ENCODE assay signal across 26 mouse cellular contexts in genomic region chr12:68977276-68977675, GRCm38 (mm10).
DNase-seq lines count a peak whose midpoint lies in the region; ATAC-seq and TF ChIP-seq lines count a peak whose summit lies in the region.
"Had no signal": no experiment of that assay in that cellular context is flagged by ENCODE, and none has a peak within 500 bp of the region (broad histone marks: within the 10 kb centered on the region; RNA-seq: fewer than 3 reads in every experiment).

No protein-coding gene starts in this region.

- H3K9me3 ChIP-seq in forebrain, embryonic 13.5 days (replicated peaks), result no peaks in the 10 kb centered on the region
- no peaks in the 10 kb centered on the region for H3K9me3 ChIP-seq in forebrain, embryonic 16.5 days (ENCODE audit: control insufficient read depth, low read length)
- H3K9me3 ChIP-seq in kidney, postnatal 0 days (replicated peaks; ENCODE audit: low read length), result no peaks in the 10 kb centered on the region
- H3K9me3 ChIP-seq in lung, postnatal 0 days (ENCODE audit: low read length), result no peaks in the 10 kb centered on the region
- no peaks in the 10 kb centered on the region for H3K9me3 ChIP-seq in embryonic facial prominence, embryonic 14.5 days (ENCODE audit: control insufficient read depth, low read length)
- no peaks in the 10 kb centered on the region for H3K9me3 ChIP-seq in midbrain, embryonic 10.5 days (replicated peaks)
- H3K9me3 ChIP-seq: embryonic facial prominence, embryonic 13.5 days; forebrain, embryonic 10.5 days; forebrain, embryonic 15.5 days; heart, embryonic 10.5 days; heart, embryonic 13.5 days; hindbrain, embryonic 12.5 days; hindbrain, embryonic 15.5 days had no signal

- H3K4me3 ChIP-seq in forebrain, embryonic 13.5 days, result no peak overlapping the region
- H3K4me3 ChIP-seq in forebrain, embryonic 16.5 days (replicated peaks; ENCODE audit: low read length), result no peak overlapping the region
- H3K4me3 ChIP-seq in kidney, postnatal 0 days (replicated peaks; ENCODE audit: low read depth, low read length), result no peak overlapping the region
- no peak overlapping the region for H3K4me3 ChIP-seq in lung, postnatal 0 days (ENCODE audit: low read depth, low read length)
- no peak overlapping the region for H3K4me3 ChIP-seq in embryonic facial prominence, embryonic 14.5 days (ENCODE audit: low read depth, low read length)
- no peak overlapping the region for H3K4me3 ChIP-seq in midbrain, embryonic 10.5 days
- H3K4me3 ChIP-seq: embryonic facial prominence, embryonic 13.5 days; forebrain, embryonic 10.5 days; forebrain, embryonic 15.5 days; gastrocnemius, adult 2 months; heart, adult 2 months; heart, embryonic 10.5 days; heart, embryonic 13.5 days; hindbrain, embryonic 12.5 days; hindbrain, embryonic 15.5 days had no signal

- H3K9ac ChIP-seq in forebrain, embryonic 13.5 days, result no peak overlapping the region
- H3K9ac ChIP-seq in forebrain, embryonic 16.5 days (replicated peaks; ENCODE audit: low read depth, low read length), result no peak overlapping the region
- no peak overlapping the region for H3K9ac ChIP-seq in kidney, postnatal 0 days (ENCODE audit: low read depth, low read length)
- H3K9ac ChIP-seq in lung, postnatal 0 days (replicated peaks; ENCODE audit: low read depth), result no peak overlapping the region
- no peak overlapping the region for H3K9ac ChIP-seq in embryonic facial prominence, embryonic 14.5 days (ENCODE audit: low read depth, low read length)
- H3K9ac ChIP-seq: embryonic facial prominence, embryonic 13.5 days; forebrain, embryonic 15.5 days; heart, embryonic 13.5 days; hindbrain, embryonic 12.5 days; hindbrain, embryonic 15.5 days had no signal

- no peak for TF ChIP-seq CTCF in kidney, postnatal 0 days (IDR thresholded peaks at IDR 0.05; ENCODE audit: low read depth)
- no peak for TF ChIP-seq CTCF in lung, postnatal 0 days (IDR thresholded peaks at IDR 0.05)

- no peak overlapping the region for H3K4me2 ChIP-seq in forebrain, embryonic 13.5 days
- no peak overlapping the region for H3K4me2 ChIP-seq in forebrain, embryonic 16.5 days (ENCODE audit: low read length)
- no peak overlapping the region for H3K4me2 ChIP-seq in kidney, postnatal 0 days (ENCODE audit: low read length)
- H3K4me2 ChIP-seq in lung, postnatal 0 days (replicated peaks; ENCODE audit: low read depth, low read length), result no peak overlapping the region
- no peak overlapping the region for H3K4me2 ChIP-seq in embryonic facial prominence, embryonic 14.5 days (ENCODE audit: low read depth, low read length)
- H3K4me2 ChIP-seq: embryonic facial prominence, embryonic 13.5 days; forebrain, embryonic 15.5 days; heart, embryonic 13.5 days; hindbrain, embryonic 12.5 days; hindbrain, embryonic 15.5 days had no signal

- H3K4me1 ChIP-seq in forebrain, embryonic 13.5 days, result no peaks in the 10 kb centered on the region
- H3K4me1 ChIP-seq in forebrain, embryonic 16.5 days (replicated peaks; ENCODE audit: control insufficient read depth, insufficient read depth, low read length), result no peaks in the 10 kb centered on the region
- H3K4me1 ChIP-seq in kidney, postnatal 0 days (replicated peaks; ENCODE audit: insufficient read depth, low read length), result no peaks in the 10 kb centered on the region
- no peaks in the 10 kb centered on the region for H3K4me1 ChIP-seq in lung, postnatal 0 days (ENCODE audit: insufficient read depth, low read depth, low read length)
- H3K4me1 ChIP-seq in embryonic facial prominence, embryonic 14.5 days (ENCODE audit: control insufficient read depth, insufficient read depth, low read length), result 0 out of 2 replicates have a peak, but pooled peaks cover 3% of the 10 kb centered on the region
- peaks cover 13% of the 10 kb centered on the region for H3K4me1 ChIP-seq in midbrain, embryonic 10.5 days
- H3K4me1 ChIP-seq: heart, embryonic 10.5 days; hindbrain, embryonic 12.5 days; hindbrain, embryonic 15.5 days had no signal

- H3K27me3 ChIP-seq in forebrain, embryonic 13.5 days, result no peaks in the 10 kb centered on the region
- H3K27me3 ChIP-seq in forebrain, embryonic 16.5 days (replicated peaks; ENCODE audit: control insufficient read depth, insufficient read depth, low read length), result no peaks in the 10 kb centered on the region
- H3K27me3 ChIP-seq in kidney, postnatal 0 days (ENCODE audit: insufficient read depth, low read length), result no peaks in the 10 kb centered on the region
- no peaks in the 10 kb centered on the region for H3K27me3 ChIP-seq in lung, postnatal 0 days (replicated peaks; ENCODE audit: insufficient read depth, low read length)
- H3K27me3 ChIP-seq in embryonic facial prominence, embryonic 14.5 days (replicated peaks; ENCODE audit: control insufficient read depth, insufficient read depth, low read length), result no peaks in the 10 kb centered on the region
- H3K27me3 ChIP-seq in midbrain, embryonic 10.5 days (ENCODE audit: low read depth, poor library complexity, severe bottlenecking), result no peaks in the 10 kb centered on the region
- H3K27me3 ChIP-seq: embryonic facial prominence, embryonic 13.5 days; forebrain, embryonic 15.5 days; heart, embryonic 13.5 days; hindbrain, embryonic 12.5 days; hindbrain, embryonic 15.5 days had no signal

- 57% methylated on average over 4 of the region's 4 CpGs for WGBS in forebrain, embryonic 13.5 days
- WGBS in forebrain, embryonic 16.5 days, result 30% methylated on average over 4 of the region's 4 CpGs
- 40% methylated on average over 4 of the region's 4 CpGs for WGBS in kidney, postnatal 0 days
- 43% methylated on average over 4 of the region's 4 CpGs for WGBS in lung, postnatal 0 days
- WGBS in embryonic facial prominence, embryonic 14.5 days, result 38% methylated on average over 4 of the region's 4 CpGs
- WGBS in midbrain, embryonic 10.5 days, result 75% methylated on average over 4 of the region's 4 CpGs

- H3K36me3 ChIP-seq in forebrain, embryonic 13.5 days (ENCODE audit: poor library complexity, severe bottlenecking), result no peaks in the 10 kb centered on the region
- no peaks in the 10 kb centered on the region for H3K36me3 ChIP-seq in forebrain, embryonic 16.5 days (ENCODE audit: control insufficient read depth, insufficient read depth)
- H3K36me3 ChIP-seq in kidney, postnatal 0 days (ENCODE audit: insufficient read depth, low read length), result no peaks in the 10 kb centered on the region
- no peaks in the 10 kb centered on the region for H3K36me3 ChIP-seq in lung, postnatal 0 days (ENCODE audit: insufficient read depth, low read length)
- H3K36me3 ChIP-seq in embryonic facial prominence, embryonic 14.5 days (ENCODE audit: control insufficient read depth, insufficient read depth, low read length), result no peaks in the 10 kb centered on the region
- no peaks in the 10 kb centered on the region for H3K36me3 ChIP-seq in midbrain, embryonic 10.5 days
- H3K36me3 ChIP-seq: embryonic facial prominence, embryonic 13.5 days; forebrain, embryonic 10.5 days; forebrain, embryonic 15.5 days; heart, embryonic 10.5 days; heart, embryonic 13.5 days; hindbrain, embryonic 12.5 days; hindbrain, embryonic 15.5 days had no signal

- peak; percentile 36; the same call in 1 of the 2 replicates for ATAC-seq in forebrain, embryonic 13.5 days
- no peak for ATAC-seq in forebrain, embryonic 16.5 days
- no peak for ATAC-seq in kidney, postnatal 0 days (replicated peaks; ENCODE audit: low FRiP score, low read depth)
- no peak for ATAC-seq in lung, postnatal 0 days
- peak; percentile 62; the same call in 1 of the 2 replicates for ATAC-seq in embryonic facial prominence, embryonic 14.5 days (ENCODE audit: low read depth)
- ATAC-seq: activated CD4-positive, CD25-positive, alpha-beta regulatory T cell, adult 4 months; CD4-positive, CD25-positive, alpha-beta regulatory T cell, adult 4 months; forebrain, embryonic 15.5 days; intestine, postnatal 0 days had no signal

- no peak for TF ChIP-seq EP300 in lung, postnatal 0 days (IDR thresholded peaks at IDR 0.05)

- DNase-seq in kidney, postnatal 0 days (ENCODE audit: low spot score), result peak; percentile 70
- DNase-seq in kidney, postnatal 10 days, result no peak
- peak; percentile 24 for DNase-seq in lung, postnatal 0 days (ENCODE audit: low spot score)
- DNase-seq in lung, postnatal 10 days, result no peak
- peak; percentile 10 for DNase-seq in embryonic facial prominence, embryonic 14.5 days (ENCODE audit: low spot score)
- no peak for DNase-seq in midbrain, embryonic 10.5 days (ENCODE audit: low spot score)
- DNase-seq: adrenal gland, adult 8-10 months; adrenal gland, postnatal 25 days; cerebellum, adult 9-10 months; cerebellum, postnatal 14 days; gastrocnemius, adult 2 months; gastrocnemius, postnatal 25 days; heart, adult 2 months; heart, postnatal 14 days had no signal

- no peak overlapping the region for H3K27ac ChIP-seq in forebrain, embryonic 13.5 days
- H3K27ac ChIP-seq in forebrain, embryonic 16.5 days (ENCODE audit: low read length), result no peak overlapping the region
- H3K27ac ChIP-seq in kidney, postnatal 0 days, result no peak overlapping the region
- H3K27ac ChIP-seq in lung, postnatal 0 days (ENCODE audit: low read length), result no peak overlapping the region
- H3K27ac ChIP-seq in embryonic facial prominence, embryonic 14.5 days (replicated peaks; ENCODE audit: low read depth, low read length), result no peak overlapping the region
- H3K27ac ChIP-seq in midbrain, embryonic 10.5 days (replicated peaks), result no peak overlapping the region
- H3K27ac ChIP-seq: embryonic facial prominence, embryonic 13.5 days; forebrain, embryonic 10.5 days; forebrain, embryonic 15.5 days; gastrocnemius, adult 2 months; heart, adult 2 months; heart, embryonic 10.5 days; heart, embryonic 13.5 days; hindbrain, embryonic 12.5 days; hindbrain, embryonic 15.5 days had no signal

Comparison
In these comparisons a context has a peak if more than half of its experiments do, and no peak if none do; other contexts are left out.
1. ATAC-seq: peak in forebrain, embryonic 13.5 days (single experiment) and embryonic facial prominence, embryonic 14.5 days (single experiment); none in forebrain, embryonic 16.5 days (single experiment), kidney, postnatal 0 days (single experiment) and lung, postnatal 0 days (single experiment).
2. DNase-seq: peak in kidney, postnatal 0 days (single experiment), lung, postnatal 0 days (single experiment) and embryonic facial prominence, embryonic 14.5 days (single experiment); none in kidney, postnatal 10 days (single experiment), lung, postnatal 10 days (single experiment) and midbrain, embryonic 10.5 days (single experiment).